Mouse (Mus musculus): ENCODE measurements around the gene Rbfox1. TPM values are rescaled to one million over a fixed set of nuclear protein-coding genes. Genes with fewer than 3 reads are reported as not detected.

Rbfox1 gene
- polyA plus RNA-seq, 1 experiment from 2014 or later = 1.9 TPM

DNA sequence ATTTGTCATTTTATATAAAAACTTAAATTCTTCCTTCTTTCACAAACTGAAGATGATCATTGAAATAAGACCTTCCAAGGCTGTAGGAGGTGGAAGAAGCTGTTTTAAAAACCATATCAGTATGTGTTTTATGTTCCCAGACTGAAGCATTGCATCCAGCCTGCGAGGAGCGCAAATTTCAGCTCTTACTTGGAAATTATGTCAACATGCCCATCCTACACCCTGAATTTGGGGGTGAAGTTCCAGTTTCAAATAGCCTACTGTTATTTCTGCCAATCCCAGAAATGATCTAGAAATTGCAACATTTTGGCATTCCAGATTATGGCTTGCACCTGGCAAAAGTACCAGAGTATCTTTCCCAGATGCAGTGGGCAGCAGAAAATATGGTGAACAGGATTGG is 1290.8 kb downstream of the Rbfox1 start:
- ATAC-seq (ENCODE audit: low FRiP score, low TSS enrichment) (no peak), DNase-seq (ENCODE audit: low spot score) (no peak)
- Histone ChIP-seq H3K4me2 (replicated peaks; ENCODE audit: low read depth) (no peak overlapping the region), H3K9ac (ENCODE audit: low read length) (no peak overlapping the region), H3K9me3 (ENCODE audit: control insufficient read depth, low read length) (no peaks in the 10 kb centered on the region), H3K27me3 (ENCODE audit: control insufficient read depth, insufficient read depth, low read length) (no peaks in the 10 kb centered on the region), H3K36me3 (ENCODE audit: control insufficient read depth, insufficient read depth, low read length) (no peaks in the 10 kb centered on the region), H3K4me1 (replicated peaks; ENCODE audit: control insufficient read depth, insufficient read depth) (no peaks in the 10 kb centered on the region), H3K27ac (replicated peaks) (no peak overlapping the region), H3K4me3 (ENCODE audit: low read depth, low read length) (no peak overlapping the region)
- 93% methylated on average over 2 of the region's 2 CpGs for WGBS
- no peak for TF ChIP-seq EP300 (optimal IDR thresholded peaks at IDR 0.05)
- no peak for TF ChIP-seq CTCF (IDR thresholded peaks at IDR 0.05; ENCODE audit: low read depth)

DNA sequence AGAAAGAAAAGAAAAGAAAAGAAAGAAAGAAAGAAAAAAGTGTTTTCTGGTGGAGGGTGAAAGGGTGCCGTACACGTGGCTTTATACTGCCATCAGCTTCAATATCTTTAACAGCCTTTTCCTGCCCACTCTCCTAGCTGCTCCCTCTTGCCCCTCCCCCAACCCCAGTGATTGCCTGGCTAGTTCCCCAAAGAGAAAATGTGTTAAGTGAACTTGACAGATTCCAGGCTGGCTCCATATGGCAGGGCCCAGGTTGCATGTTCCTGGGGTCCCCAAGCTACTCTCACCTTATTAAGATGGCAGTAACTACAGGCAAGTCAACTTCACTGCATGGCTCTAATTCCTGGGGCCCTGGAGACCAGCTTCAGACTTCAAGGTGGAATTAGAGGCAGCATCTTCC is 1302.6 kb downstream of the Rbfox1 start:
- Histone ChIP-seq H3K27ac (replicated peaks) (no peak overlapping the region), H3K4me2 (replicated peaks; ENCODE audit: low read depth) (no peak overlapping the region), H3K4me3 (ENCODE audit: low read depth, low read length) (no peak overlapping the region), H3K9ac (ENCODE audit: low read length) (no peak overlapping the region), H3K4me1 (replicated peaks; ENCODE audit: control insufficient read depth, insufficient read depth) (no peaks in the 10 kb centered on the region), H3K9me3 (ENCODE audit: control insufficient read depth, low read length) (no peaks in the 10 kb centered on the region), H3K27me3 (ENCODE audit: control insufficient read depth, insufficient read depth, low read length) (no peaks in the 10 kb centered on the region), H3K36me3 (ENCODE audit: control insufficient read depth, insufficient read depth, low read length) (no peaks in the 10 kb centered on the region)
- DNase-seq (ENCODE audit: low spot score) (no peak), ATAC-seq (ENCODE audit: low FRiP score, low TSS enrichment) (no peak)
- WGBS = 37% methylated on average over 2 of the region's 2 CpGs
- no peak for TF ChIP-seq EP300 (optimal IDR thresholded peaks at IDR 0.05)
- TF ChIP-seq CTCF (IDR thresholded peaks at IDR 0.05; ENCODE audit: low read depth) = no peak

- Histone ChIP-seq H3K27ac (replicated peaks) (no peak overlapping the region), H3K4me1 (replicated peaks; ENCODE audit: control insufficient read depth, insufficient read depth) (no peaks in the 10 kb centered on the region), H3K36me3 (ENCODE audit: control insufficient read depth, insufficient read depth, low read length) (no peaks in the 10 kb centered on the region), H3K9ac (ENCODE audit: low read length) (no peak overlapping the region), H3K9me3 (ENCODE audit: control insufficient read depth, low read length) (no peaks in the 10 kb centered on the region), H3K27me3 (ENCODE audit: control insufficient read depth, insufficient read depth, low read length) (no peaks in the 10 kb centered on the region), H3K4me3 (ENCODE audit: low read depth, low read length) (no peak overlapping the region), H3K4me2 (replicated peaks; ENCODE audit: low read depth) (no peak overlapping the region)
- 52% methylated on average over 5 of the region's 5 CpGs for WGBS
- no peak for ATAC-seq (ENCODE audit: low FRiP score, low TSS enrichment)
- no peak for DNase-seq (ENCODE audit: low spot score)
- TF ChIP-seq CTCF (IDR thresholded peaks at IDR 0.05; ENCODE audit: low read depth) = no peak
- TF ChIP-seq EP300 (optimal IDR thresholded peaks at IDR 0.05) = no peak
Measured at GRCm38 (mm10) chr16:7193535-7193934, 1308.4 kb downstream of the Rbfox1 start.

GRCm38 (mm10) chr16:7197953-7198352 is 1312.8 kb downstream of the Rbfox1 start:
- Histone ChIP-seq H3K4me3 (ENCODE audit: low read depth, low read length) (no peak overlapping the region), H3K36me3 (ENCODE audit: control insufficient read depth, insufficient read depth, low read length) (no peaks in the 10 kb centered on the region), H3K9ac (ENCODE audit: low read length) (no peak overlapping the region), H3K27ac (replicated peaks) (no peak overlapping the region), H3K4me1 (replicated peaks; ENCODE audit: control insufficient read depth, insufficient read depth) (no peaks in the 10 kb centered on the region), H3K27me3 (ENCODE audit: control insufficient read depth, insufficient read depth, low read length) (no peaks in the 10 kb centered on the region), H3K9me3 (ENCODE audit: control insufficient read depth, low read length) (no peaks in the 10 kb centered on the region), H3K4me2 (replicated peaks; ENCODE audit: low read depth) (no peak overlapping the region)
- DNase-seq (ENCODE audit: low spot score) (no peak), ATAC-seq (ENCODE audit: low FRiP score, low TSS enrichment) (no peak)
- no peak for TF ChIP-seq EP300 (optimal IDR thresholded peaks at IDR 0.05)
- TF ChIP-seq CTCF (IDR thresholded peaks at IDR 0.05; ENCODE audit: low read depth) = no peak
- 58% methylated on average over 5 of the region's 5 CpGs for WGBS

DNA sequence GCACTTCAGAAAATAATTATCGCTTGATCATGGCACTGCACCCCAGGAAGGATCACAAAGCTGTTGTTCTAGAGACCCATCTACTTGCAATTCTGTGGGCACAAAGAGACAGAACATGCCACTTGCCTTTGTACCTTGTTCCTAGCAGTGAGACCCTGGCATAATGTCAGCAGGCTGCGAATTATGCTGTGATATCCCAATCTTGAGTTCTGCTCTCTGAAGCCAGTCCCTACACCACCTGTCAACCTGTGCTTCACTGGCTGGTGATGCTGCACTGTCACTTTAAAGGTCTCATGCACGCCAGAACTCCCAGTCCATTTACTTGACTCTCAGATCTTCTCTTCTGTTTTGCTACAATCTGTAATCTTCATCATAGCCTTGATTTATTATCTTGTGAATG is 1315.1 kb downstream of the Rbfox1 start:
- no peak for TF ChIP-seq CTCF (IDR thresholded peaks at IDR 0.05; ENCODE audit: low read depth)
- TF ChIP-seq EP300 (optimal IDR thresholded peaks at IDR 0.05) = no peak
- Histone ChIP-seq H3K9ac (ENCODE audit: low read length) (no peak overlapping the region), H3K4me1 (replicated peaks; ENCODE audit: control insufficient read depth, insufficient read depth) (no peaks in the 10 kb centered on the region), H3K36me3 (ENCODE audit: control insufficient read depth, insufficient read depth, low read length) (no peaks in the 10 kb centered on the region), H3K27me3 (ENCODE audit: control insufficient read depth, insufficient read depth, low read length) (no peaks in the 10 kb centered on the region), H3K9me3 (ENCODE audit: control insufficient read depth, low read length) (no peaks in the 10 kb centered on the region), H3K4me3 (ENCODE audit: low read depth, low read length) (no peak overlapping the region), H3K4me2 (replicated peaks; ENCODE audit: low read depth) (no peak overlapping the region), H3K27ac (replicated peaks) (no peak overlapping the region)
- WGBS = 85% methylated on average over 3 of the region's 3 CpGs
- ATAC-seq (ENCODE audit: low FRiP score, low TSS enrichment) = no peak
- DNase-seq (ENCODE audit: low spot score) = no peak

DNA sequence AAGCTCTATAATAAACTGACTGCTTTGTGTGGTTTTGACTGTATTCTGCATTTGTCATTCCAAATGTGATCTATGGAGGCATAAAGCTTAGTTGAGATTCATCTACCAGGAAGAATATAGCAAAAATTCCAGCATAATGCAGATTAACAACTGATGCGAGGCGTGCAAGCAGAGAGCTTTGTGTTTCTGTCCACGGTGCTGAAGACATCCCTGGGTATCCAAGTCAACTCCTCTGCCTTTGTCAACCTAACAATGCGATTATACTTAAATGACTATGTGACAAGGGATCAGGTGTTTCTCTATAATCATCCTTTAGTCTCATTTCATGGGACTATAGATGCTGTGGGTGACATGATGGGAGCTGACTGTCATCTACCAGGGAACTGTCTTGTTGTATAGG is 1316.7 kb downstream of the Rbfox1 start:
- Histone ChIP-seq H3K9ac (ENCODE audit: low read length) (no peak overlapping the region), H3K36me3 (ENCODE audit: control insufficient read depth, insufficient read depth, low read length) (no peaks in the 10 kb centered on the region), H3K9me3 (ENCODE audit: control insufficient read depth, low read length) (no peaks in the 10 kb centered on the region), H3K4me1 (replicated peaks; ENCODE audit: control insufficient read depth, insufficient read depth) (no peaks in the 10 kb centered on the region), H3K27ac (replicated peaks) (no peak overlapping the region), H3K27me3 (ENCODE audit: control insufficient read depth, insufficient read depth, low read length) (no peaks in the 10 kb centered on the region), H3K4me3 (ENCODE audit: low read depth, low read length) (no peak overlapping the region), H3K4me2 (replicated peaks; ENCODE audit: low read depth) (no peak overlapping the region)
- DNase-seq (ENCODE audit: low spot score) (no peak), ATAC-seq (ENCODE audit: low FRiP score, low TSS enrichment) (no peak)
- TF ChIP-seq CTCF (IDR thresholded peaks at IDR 0.05; ENCODE audit: low read depth) (no peak), EP300 (optimal IDR thresholded peaks at IDR 0.05) (no peak)
- WGBS = 46% methylated on average over 4 of the region's 4 CpGs
